Mouse (Mus musculus): ENCODE measurements around the gene S100a3. TPM values are rescaled to one million over a fixed set of nuclear protein-coding genes. Genes with fewer than 3 reads are reported as not detected.

The S100a3 gene
- polyA plus RNA-seq, 1 experiment, result not detected

DNA sequence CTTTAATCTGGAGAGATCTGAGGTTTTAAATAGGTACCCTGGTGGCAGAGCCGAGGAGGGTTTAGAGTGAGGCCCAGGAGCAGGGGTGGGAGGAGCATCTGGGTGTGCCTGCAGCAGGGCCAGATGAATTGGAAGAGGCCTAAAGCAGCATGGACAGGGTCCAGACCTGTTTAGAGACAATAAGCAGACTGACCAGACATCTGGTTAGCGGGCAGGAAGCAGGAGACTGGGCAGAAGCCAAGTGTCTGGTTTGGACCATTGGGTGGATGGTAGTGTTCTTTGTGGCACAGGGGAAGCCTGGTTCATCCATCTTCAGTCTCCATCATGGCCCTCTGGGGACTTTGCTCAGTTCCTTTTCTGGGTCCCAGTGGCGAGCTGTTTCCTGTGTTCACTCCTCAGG is 23.5 kb downstream of the S100a3 start:
- Histone ChIP-seq H3K4me3 (ENCODE audit: control insufficient read depth, low read depth, low read length) (no peak overlapping the region), H3K36me3 (ENCODE audit: control insufficient read depth, insufficient read depth, low read length) (no peaks in the 10 kb centered on the region), H3K27ac (ENCODE audit: control insufficient read depth, insufficient read depth, low read depth, low read length) (no peak overlapping the region), H3K27me3 (ENCODE audit: control insufficient read depth, insufficient read depth, low read length) (no peaks in the 10 kb centered on the region), H3K4me1 (ENCODE audit: control insufficient read depth, insufficient read depth, low read length) (peaks cover 14% of the 10 kb centered on the region)
- TF ChIP-seq POLR2A (IDR thresholded peaks at IDR 0.05; ENCODE audit: control insufficient read depth, low read depth, low read length) (no peak), CTCF (IDR thresholded peaks at IDR 0.05; ENCODE audit: control insufficient read depth, insufficient read depth, insufficient replicate concordance, low read depth, low read length) (no peak)

DNA sequence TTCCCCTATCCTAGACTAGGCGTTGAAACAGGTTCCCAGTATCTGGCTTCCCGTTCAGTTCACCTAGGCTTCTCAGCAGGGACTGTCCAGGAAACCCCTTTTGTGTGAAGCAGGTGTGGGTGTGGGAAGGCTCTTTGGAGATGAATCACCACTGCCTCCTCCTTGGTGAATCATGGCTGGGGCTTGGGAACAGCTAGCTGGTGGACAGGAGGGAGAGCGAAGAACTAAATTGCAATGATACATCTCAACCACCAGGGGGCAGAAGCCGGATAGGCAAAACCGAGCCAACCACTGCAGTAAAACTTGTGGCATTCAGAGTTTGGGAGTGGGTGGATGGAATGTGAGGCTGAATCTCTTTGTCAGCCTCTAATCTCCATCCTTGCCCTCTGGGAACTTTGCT is 25.2 kb downstream of the S100a3 start:
- Histone ChIP-seq H3K27me3 (ENCODE audit: control insufficient read depth, insufficient read depth, low read length) (no peaks in the 10 kb centered on the region), H3K4me3 (ENCODE audit: control insufficient read depth, low read depth, low read length) (no peak overlapping the region; the same call in 1 of the 2 replicates), H3K4me1 (ENCODE audit: control insufficient read depth, insufficient read depth, low read length) (peaks cover 14% of the 10 kb centered on the region), H3K36me3 (ENCODE audit: control insufficient read depth, insufficient read depth, low read length) (no peaks in the 10 kb centered on the region), H3K27ac (ENCODE audit: control insufficient read depth, insufficient read depth, low read depth, low read length) (no peak overlapping the region)
- TF ChIP-seq POLR2A (IDR thresholded peaks at IDR 0.05; ENCODE audit: control insufficient read depth, low read depth, low read length) (no peak), CTCF (IDR thresholded peaks at IDR 0.05; ENCODE audit: control insufficient read depth, insufficient read depth, insufficient replicate concordance, low read depth, low read length) (peak; percentile 79)

DNA sequence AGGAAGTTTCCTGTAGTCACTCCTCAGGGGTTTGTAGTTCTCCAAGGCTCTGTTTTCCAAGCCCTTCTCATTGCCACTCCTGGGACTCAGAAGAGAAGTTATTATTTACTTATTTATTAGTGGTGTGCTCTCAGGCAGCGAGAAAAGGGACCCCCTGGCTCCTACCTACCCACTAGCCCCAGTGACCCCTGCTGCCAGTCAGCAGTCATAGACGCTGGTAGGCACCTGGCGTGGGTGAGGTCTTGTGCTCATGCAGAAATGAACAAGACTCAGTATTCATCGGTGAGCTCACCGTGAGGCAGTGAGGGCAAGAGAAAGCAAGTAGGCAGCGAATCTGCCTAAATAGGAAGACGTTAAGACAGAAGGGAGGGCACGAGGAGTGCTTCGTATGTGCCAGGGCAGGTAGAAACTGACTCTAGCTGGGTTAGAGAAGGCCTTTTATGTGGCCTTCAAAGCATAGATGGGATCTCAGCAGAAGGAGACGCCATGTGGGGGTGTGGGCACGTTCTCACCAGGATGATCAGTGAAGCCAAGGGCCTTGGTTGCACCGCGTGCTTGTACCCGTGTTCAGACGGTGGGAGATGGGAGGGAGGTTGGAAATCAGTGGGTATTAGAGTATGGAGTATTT is 25.8 kb downstream of the S100a3 start:
- peaks cover 14% of the 10 kb centered on the region for H3K4me1 ChIP-seq (ENCODE audit: control insufficient read depth, insufficient read depth, low read length)
- H3K27ac ChIP-seq (ENCODE audit: control insufficient read depth, insufficient read depth, low read depth, low read length), result no peak overlapping the region
- H3K27me3 ChIP-seq (ENCODE audit: control insufficient read depth, insufficient read depth, low read length), result no peaks in the 10 kb centered on the region
- H3K4me3 ChIP-seq (ENCODE audit: control insufficient read depth, low read depth, low read length), result no peak overlapping the region
- TF ChIP-seq POLR2A (IDR thresholded peaks at IDR 0.05; ENCODE audit: control insufficient read depth, low read depth, low read length) (no peak), CTCF (IDR thresholded peaks at IDR 0.05; ENCODE audit: control insufficient read depth, insufficient read depth, insufficient replicate concordance, low read depth, low read length) (no peak)
- no peaks in the 10 kb centered on the region for H3K36me3 ChIP-seq (ENCODE audit: control insufficient read depth, insufficient read depth, low read length)

DNA sequence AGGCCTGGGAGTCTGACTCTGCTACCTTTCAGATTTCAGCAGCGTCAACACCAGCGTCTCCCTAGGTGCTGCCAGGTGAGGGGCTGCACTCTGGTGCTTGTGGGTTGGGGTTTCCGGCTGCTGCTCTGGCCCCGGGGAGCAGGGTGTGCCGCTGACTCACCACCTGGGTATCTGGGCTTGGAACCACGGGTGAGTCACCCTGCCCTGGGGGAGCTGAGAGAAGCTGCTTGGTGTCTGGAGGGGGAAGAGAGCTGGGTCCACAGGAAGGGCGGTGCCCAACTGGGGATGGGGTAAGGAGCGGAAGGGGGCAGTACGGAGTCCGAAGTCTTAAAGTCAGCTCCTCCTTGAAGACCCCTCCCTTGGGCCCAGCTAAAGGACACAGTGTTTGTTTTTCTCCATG is 26.5 kb downstream of the S100a3 start:
- no peak overlapping the region for H3K4me3 ChIP-seq (ENCODE audit: control insufficient read depth, low read depth, low read length)
- H3K4me1 ChIP-seq (ENCODE audit: control insufficient read depth, insufficient read depth, low read length), result peaks cover 14% of the 10 kb centered on the region
- H3K36me3 ChIP-seq (ENCODE audit: control insufficient read depth, insufficient read depth, low read length), result no peaks in the 10 kb centered on the region
- peak overlapping the region; percentile 44; the same call in 1 of the 2 replicates for H3K27ac ChIP-seq (ENCODE audit: control insufficient read depth, insufficient read depth, low read depth, low read length)
- TF ChIP-seq POLR2A (IDR thresholded peaks at IDR 0.05; ENCODE audit: control insufficient read depth, low read depth, low read length) (no peak), CTCF (IDR thresholded peaks at IDR 0.05; ENCODE audit: control insufficient read depth, insufficient read depth, insufficient replicate concordance, low read depth, low read length) (no peak)
- no peaks in the 10 kb centered on the region for H3K27me3 ChIP-seq (ENCODE audit: control insufficient read depth, insufficient read depth, low read length)

DNA sequence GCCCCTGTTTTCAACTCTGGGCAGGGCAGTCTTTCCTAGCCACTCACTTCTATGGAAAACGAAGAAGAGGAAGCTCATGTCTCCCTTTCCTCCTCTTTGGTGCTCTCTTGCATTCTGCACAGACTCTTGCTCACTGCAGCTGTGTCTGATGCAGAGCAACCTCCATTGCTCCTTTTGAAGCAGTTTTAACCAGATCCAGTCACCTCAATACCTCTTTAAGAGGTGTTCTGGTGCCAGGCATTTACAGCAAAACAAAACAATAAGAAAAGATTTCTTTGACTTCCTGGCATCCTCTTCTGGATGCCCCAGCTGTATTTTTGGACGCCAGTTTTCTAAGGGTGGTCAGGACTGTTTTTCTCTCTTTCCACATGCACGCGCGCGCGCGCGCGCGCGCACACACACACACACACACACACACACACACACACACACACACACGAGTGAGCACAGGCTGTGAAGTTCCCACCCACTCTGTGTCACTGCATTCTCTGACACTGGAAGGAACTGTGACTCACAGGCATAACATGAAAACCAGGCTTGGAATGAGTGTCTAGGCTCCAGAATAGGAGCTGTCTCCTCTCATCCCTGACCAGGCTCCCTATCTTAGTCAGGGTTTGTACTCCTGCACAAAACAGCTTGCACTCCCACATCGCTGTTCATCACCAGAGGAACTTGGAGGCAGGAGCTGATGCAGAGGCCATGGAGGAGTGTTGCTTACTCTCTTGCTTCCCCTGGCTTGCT is 27.2 kb downstream of the S100a3 start:
- Histone ChIP-seq H3K36me3 (ENCODE audit: control insufficient read depth, insufficient read depth, low read length) (no peaks in the 10 kb centered on the region), H3K4me1 (ENCODE audit: control insufficient read depth, insufficient read depth, low read length) (peaks cover 14% of the 10 kb centered on the region), H3K4me3 (ENCODE audit: control insufficient read depth, low read depth, low read length) (no peak overlapping the region), H3K27ac (ENCODE audit: control insufficient read depth, insufficient read depth, low read depth, low read length) (peak overlapping the region; percentile 44; the same call in 1 of the 2 replicates), H3K27me3 (ENCODE audit: control insufficient read depth, insufficient read depth, low read length) (no peaks in the 10 kb centered on the region)
- TF ChIP-seq POLR2A (IDR thresholded peaks at IDR 0.05; ENCODE audit: control insufficient read depth, low read depth, low read length) (no peak), CTCF (IDR thresholded peaks at IDR 0.05; ENCODE audit: control insufficient read depth, insufficient read depth, insufficient replicate concordance, low read depth, low read length) (no peak)

DNA sequence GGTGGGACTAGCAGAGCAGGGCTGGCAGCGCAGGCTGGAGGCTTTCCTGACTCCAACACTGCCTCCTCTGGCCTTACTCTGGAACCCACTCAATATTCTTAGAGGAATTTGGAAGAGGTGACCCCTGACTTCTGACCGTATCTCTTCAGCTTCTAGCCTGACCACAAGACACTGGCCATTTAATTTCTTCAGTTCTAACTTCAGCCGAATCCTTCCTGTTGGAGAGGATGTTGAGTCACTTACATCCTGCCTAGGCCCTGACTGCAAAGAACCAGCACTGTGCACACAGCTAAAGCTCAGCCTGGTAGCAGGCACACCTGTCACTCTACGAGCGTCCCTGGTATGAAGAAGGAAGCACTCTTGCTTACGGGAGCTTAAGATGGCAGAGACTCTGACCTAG is 29.0 kb downstream of the S100a3 start:
- no peaks in the 10 kb centered on the region for H3K27me3 ChIP-seq (ENCODE audit: control insufficient read depth, insufficient read depth, low read length)
- H3K4me3 ChIP-seq (ENCODE audit: control insufficient read depth, low read depth, low read length), result no peak overlapping the region
- no peak for TF ChIP-seq POLR2A (IDR thresholded peaks at IDR 0.05; ENCODE audit: control insufficient read depth, low read depth, low read length)
- no peak for TF ChIP-seq CTCF (IDR thresholded peaks at IDR 0.05; ENCODE audit: control insufficient read depth, insufficient read depth, insufficient replicate concordance, low read depth, low read length)
- H3K4me1 ChIP-seq (ENCODE audit: control insufficient read depth, insufficient read depth, low read length), result peaks cover 14% of the 10 kb centered on the region
- H3K27ac ChIP-seq (ENCODE audit: control insufficient read depth, insufficient read depth, low read depth, low read length), result no peak overlapping the region
- H3K36me3 ChIP-seq (ENCODE audit: control insufficient read depth, insufficient read depth, low read length), result no peaks in the 10 kb centered on the region

DNA sequence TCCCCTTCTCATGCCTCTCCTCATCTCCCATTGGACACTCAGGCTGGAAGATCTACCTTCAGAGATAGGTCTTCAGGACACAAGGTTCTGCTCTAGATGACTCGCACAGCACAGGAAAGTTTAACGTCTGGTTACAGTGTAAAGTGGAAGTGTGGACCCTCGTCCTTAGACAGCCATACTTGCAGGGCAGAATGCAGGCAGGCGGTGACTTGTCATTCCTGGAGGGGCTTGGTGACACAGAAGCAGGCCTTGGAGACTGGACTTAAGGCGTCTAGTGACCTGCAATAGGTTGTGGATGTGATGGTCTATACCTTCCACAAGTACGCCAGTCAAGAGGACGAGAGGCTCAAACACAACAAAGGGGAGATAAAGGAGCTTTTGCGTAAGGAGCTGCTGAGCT is 29.6 kb downstream of the S100a3 start, which contains the start of gene S100a2:
S100a2 (plus strand) TSS at position 301 of the 400 bp plus-strand sequence.
- TF ChIP-seq POLR2A (IDR thresholded peaks at IDR 0.05; ENCODE audit: control insufficient read depth, low read depth, low read length), result no peak
- TF ChIP-seq CTCF (IDR thresholded peaks at IDR 0.05; ENCODE audit: control insufficient read depth, insufficient read depth, insufficient replicate concordance, low read depth, low read length), result no peak
- Histone ChIP-seq H3K4me3 (ENCODE audit: control insufficient read depth, low read depth, low read length) (no peak within 1 kb of the TSS), H3K27me3 (ENCODE audit: control insufficient read depth, insufficient read depth, low read length) (no peaks in the 10 kb centered on the region), H3K27ac (ENCODE audit: control insufficient read depth, insufficient read depth, low read depth, low read length) (no peak within 1 kb of the TSS), H3K4me1 (ENCODE audit: control insufficient read depth, insufficient read depth, low read length) (peaks cover 14% of the 10 kb centered on the region), H3K36me3 (ENCODE audit: control insufficient read depth, insufficient read depth, low read length) (no peaks in the 10 kb centered on the region)
